Mouse (Mus musculus) small intestine, adult 2 months (tissue): ENCODE measurements at regions not wholly inside any gene's neighbourhood (a gene's known extent, or its start where the extent isn't known, plus 50 kb on each side); places are given as distances from the start of the nearest gene placed in this dataset.

Source experiments
- H3K27ac ChIP-seq: fragments of 200-500 bp; 2 replicates; pipeline ENCODE4 v1.5.1; 2012; ENCODE audit warnings: low read depth, low read length, control low read depth, inconsistent platforms; ENCODE audit not compliant: insufficient read depth
- H3K27me3 ChIP-seq: fragments of 200-500 bp; 2 replicates; pipeline ENCODE4 v1.6.1; 2012; ENCODE audit warnings: mild to moderate bottlenecking, moderate library complexity, low read length, inconsistent platforms; ENCODE audit not compliant: control insufficient read depth, insufficient read depth
- H3K36me3 ChIP-seq: fragments of 200-500 bp; 2 replicates; pipeline ENCODE4 v1.6.1; 2012; ENCODE audit warnings: mild to moderate bottlenecking, low read length, control low read depth, inconsistent platforms; ENCODE audit not compliant: control insufficient read depth, insufficient read depth
- H3K4me1 ChIP-seq: fragments of 200-500 bp; 2 replicates; pipeline ENCODE4 v1.6.1; 2012; ENCODE audit warnings: low read length, inconsistent platforms, mixed read lengths; ENCODE audit not compliant: control insufficient read depth, insufficient read depth, insufficient read length
- H3K4me3 ChIP-seq: fragments of 200-500 bp; 2 replicates; pipeline ENCODE4 v1.5.1; 2012; ENCODE audit warnings: low read depth, mild to moderate bottlenecking, control low read depth, inconsistent platforms, low read length, moderate library complexity
- CTCF ChIP-seq: fragments of 200-500 bp; IDR thresholded peaks from 2 replicates; pipeline ENCODE4 v1.5.1; 2012; ENCODE audit warnings: low read depth, mild to moderate bottlenecking, control low read depth, inconsistent platforms, low read length, moderate library complexity, mixed read lengths; ENCODE audit not compliant: insufficient replicate concordance, insufficient read length; ENCODE audit errors: extremely low read depth
- POLR2A ChIP-seq: fragments of 200-500 bp; IDR thresholded peaks from 2 replicates; pipeline ENCODE4 v1.6.1; 2012; ENCODE audit warnings: low read depth, mild to moderate bottlenecking, control low read depth, inconsistent platforms, low read length, moderate library complexity
- WGBS: fragments of 180-500 bp; shearing (Covaris S2); methylation state at CpG from one replicate; pipeline ENCODE4 v1.1.7; 2018; 5-methylcytosine and 5-hydroxymethylcytosine counted together

DNA sequence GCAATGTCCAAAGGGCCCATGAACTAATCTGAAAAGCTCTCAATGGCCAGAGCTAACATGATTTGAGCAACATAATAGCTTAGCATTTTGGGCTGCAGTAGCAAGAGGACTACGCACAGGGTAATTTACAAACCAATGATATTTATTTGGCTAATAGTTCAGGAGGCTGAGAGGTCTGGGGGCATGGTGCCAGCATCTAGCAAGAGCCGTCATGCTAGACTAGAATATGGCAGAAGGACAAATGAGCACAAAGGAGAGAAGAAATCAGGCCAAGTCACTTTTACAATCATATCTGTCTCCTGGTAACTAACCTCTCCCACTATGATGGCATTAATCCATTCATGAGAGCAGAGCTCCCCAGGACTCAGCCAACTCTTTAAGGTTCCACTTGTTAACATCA, 532.6 kb upstream of the Arid1b start:
- 80% methylated on average over 2 of the region's 2 CpGs for WGBS
- Histone ChIP-seq H3K4me1 (no peaks in the 10 kb centered on the region), H3K36me3 (no peaks in the 10 kb centered on the region), H3K4me3 (no peak overlapping the region), H3K27ac (no peak overlapping the region), H3K27me3 (no peaks in the 10 kb centered on the region)
- no peak for TF ChIP-seq POLR2A
- no peak for TF ChIP-seq CTCF

DNA sequence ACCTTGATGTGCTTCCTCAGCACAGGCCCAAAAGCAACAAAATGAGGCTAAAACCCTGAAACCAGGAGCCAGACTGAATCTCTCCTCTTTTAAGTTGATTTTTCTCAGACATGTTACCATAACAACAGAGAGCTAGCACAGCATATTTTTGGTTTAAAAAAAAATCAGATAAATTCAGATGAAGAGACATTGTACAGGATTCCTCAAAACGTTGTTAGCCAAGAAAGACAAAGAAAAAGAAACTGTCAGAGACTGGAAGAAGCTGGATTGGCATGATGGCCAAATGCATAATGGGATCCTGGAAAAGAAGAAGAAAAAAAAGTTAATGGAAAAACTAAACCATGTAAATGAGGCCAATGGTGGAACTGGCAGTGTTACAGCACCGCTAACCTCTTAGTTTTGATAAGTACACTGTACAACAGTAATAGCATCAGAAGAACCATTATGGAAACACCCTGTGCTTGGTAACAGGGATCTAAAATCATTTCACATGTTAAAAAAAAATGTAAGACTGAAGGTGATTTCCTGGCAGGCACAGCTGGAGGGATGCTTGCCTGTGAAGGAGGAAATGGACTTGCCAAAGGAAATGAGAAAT, 529.7 kb upstream of the Arid1b start:
- Histone ChIP-seq H3K27me3 (no peaks in the 10 kb centered on the region), H3K36me3 (no peaks in the 10 kb centered on the region), H3K4me3 (no peak overlapping the region), H3K27ac (no peak overlapping the region), H3K4me1 (no peaks in the 10 kb centered on the region)
- WGBS, result 56% methylated on average over 2 of the region's 2 CpGs
- TF ChIP-seq CTCF, result no peak
- TF ChIP-seq POLR2A, result no peak

DNA sequence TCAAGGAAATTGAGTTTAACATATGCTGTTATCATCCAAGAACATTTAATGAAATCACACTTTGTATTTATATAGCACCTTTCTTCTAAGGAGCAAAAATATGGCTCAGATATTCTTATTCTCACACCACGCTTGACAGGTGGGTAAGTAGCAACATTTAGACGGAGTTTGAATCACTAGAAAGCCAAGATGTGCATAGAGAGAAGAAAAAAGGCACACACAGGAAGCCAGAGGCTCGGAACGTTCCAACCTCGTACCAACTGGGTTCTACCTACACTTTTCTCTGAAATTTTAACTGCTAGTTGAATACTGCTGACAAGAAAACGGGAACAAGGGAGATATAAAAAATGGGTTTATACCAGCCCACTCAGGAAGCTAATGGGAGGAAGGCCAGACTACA, 528.4 kb upstream of the Arid1b start:
- Histone ChIP-seq H3K27me3 (no peaks in the 10 kb centered on the region), H3K36me3 (no peaks in the 10 kb centered on the region), H3K4me3 (no peak overlapping the region), H3K4me1 (no peaks in the 10 kb centered on the region), H3K27ac (no peak overlapping the region)
- no peak for TF ChIP-seq CTCF
- TF ChIP-seq POLR2A, result no peak
- WGBS, result 79% methylated on average over 6 of the region's 6 CpGs

DNA sequence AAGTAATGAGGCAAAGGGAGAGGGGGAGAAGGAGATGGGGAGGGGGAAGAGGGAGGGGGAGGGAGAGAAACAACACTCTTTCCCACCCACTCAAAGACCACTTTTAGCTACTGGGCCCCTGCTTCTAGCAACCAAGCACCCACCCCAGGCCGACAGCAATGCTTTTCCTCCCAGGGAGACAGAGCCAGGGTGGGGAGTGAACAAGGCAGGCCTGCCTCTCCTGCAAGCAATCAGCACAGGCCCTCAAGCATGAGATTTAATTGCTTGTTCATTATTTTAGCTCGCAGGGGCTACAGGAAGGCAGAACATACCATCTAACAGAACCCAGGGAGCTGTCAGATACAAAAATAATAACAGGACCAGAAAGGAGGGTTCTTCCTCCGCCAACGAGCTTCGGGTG, 521.7 kb upstream of the Arid1b start:
- Histone ChIP-seq H3K27ac (no peak overlapping the region), H3K36me3 (no peaks in the 10 kb centered on the region), H3K4me3 (no peak overlapping the region), H3K4me1 (no peaks in the 10 kb centered on the region), H3K27me3 (no peaks in the 10 kb centered on the region)
- TF ChIP-seq CTCF (no peak), POLR2A (no peak)
- WGBS, result 73% methylated on average over 5 of the region's 5 CpGs

DNA sequence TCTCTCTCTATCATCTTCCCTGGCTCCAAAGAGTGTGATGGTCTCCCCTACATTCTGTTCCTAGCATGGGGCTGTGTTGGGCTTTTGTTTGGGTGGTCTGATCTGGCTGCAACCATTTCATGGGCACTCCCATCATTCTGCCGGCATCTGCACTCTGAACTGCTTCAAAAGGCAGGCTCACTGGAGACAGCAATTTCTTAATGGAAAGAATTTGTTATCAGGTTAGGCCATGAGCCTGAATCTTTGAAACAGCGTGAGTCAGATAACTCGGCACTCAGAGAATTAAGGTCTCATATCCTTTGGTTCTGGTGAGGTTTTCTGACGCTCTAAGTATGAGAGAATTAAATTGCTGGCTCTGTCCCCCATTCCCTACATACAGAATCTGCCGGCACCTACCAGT, 519.8 kb upstream of the Arid1b start:
- no peaks in the 10 kb centered on the region for H3K36me3 ChIP-seq

DNA sequence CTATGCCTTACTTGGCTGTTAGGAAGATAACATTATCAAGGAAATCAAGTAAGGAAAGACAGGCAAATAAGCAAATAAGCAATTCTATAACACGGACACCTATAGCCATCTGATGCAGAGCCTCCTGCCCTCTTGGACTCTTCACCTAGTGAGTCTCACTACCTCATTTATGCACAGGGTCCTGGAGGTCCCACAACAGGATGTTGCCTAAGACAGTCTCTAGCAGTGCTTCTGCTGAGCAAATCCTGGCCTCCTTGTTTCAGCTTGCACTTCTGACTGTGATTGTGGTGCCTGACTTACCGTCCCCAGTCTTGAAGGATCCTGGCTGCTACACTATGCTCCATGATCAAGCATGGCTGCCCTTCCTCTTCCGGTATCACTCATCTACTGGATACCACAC, 518.5 kb upstream of the Arid1b start:
- H3K36me3 ChIP-seq, result no peaks in the 10 kb centered on the region
- H3K4me3 ChIP-seq, result no peak overlapping the region
- H3K4me1 ChIP-seq, result no peaks in the 10 kb centered on the region
- TF ChIP-seq POLR2A, result no peak
- TF ChIP-seq CTCF, result no peak
- WGBS, result 81% methylated on average over 3 of the region's 3 CpGs
- no peaks in the 10 kb centered on the region for H3K27me3 ChIP-seq
- no peak overlapping the region for H3K27ac ChIP-seq

More for the DNA sequence above, 519.8 kb upstream of the Arid1b start:
- no peak overlapping the region for H3K4me3 ChIP-seq
- TF ChIP-seq CTCF, result no peak
- no peak for TF ChIP-seq POLR2A
- no peaks in the 10 kb centered on the region for H3K27me3 ChIP-seq
- no peaks in the 10 kb centered on the region for H3K4me1 ChIP-seq
- 76% methylated on average over 5 of the region's 5 CpGs for WGBS
- H3K27ac ChIP-seq, result no peak overlapping the region

DNA sequence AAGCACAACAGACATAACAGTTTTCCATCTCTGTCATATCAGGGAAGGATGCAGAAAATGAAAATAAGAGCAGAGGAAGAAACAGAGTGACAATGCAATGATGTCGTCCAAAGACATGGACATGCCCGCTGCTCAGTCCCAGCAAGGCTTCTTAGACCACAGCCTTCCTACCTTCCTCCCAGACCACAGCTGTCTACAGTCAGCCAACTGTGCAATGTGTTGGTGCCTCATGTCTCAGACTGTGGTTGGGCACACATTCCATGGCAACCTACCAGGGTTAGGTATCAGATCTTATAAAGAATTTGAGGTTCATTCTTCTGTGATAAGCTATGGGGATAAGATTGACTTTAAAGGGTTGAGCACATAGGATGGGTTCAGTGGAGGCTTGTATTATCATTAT, 499.7 kb upstream of the Arid1b start:
- H3K27ac ChIP-seq, result no peak overlapping the region
- H3K27me3 ChIP-seq, result no peaks in the 10 kb centered on the region
- 95% methylated on average over 2 of the region's 2 CpGs for WGBS
- no peaks in the 10 kb centered on the region for H3K36me3 ChIP-seq
- TF ChIP-seq POLR2A (no peak), CTCF (no peak)
- no peaks in the 10 kb centered on the region for H3K4me1 ChIP-seq
- H3K4me3 ChIP-seq, result no peak overlapping the region

DNA sequence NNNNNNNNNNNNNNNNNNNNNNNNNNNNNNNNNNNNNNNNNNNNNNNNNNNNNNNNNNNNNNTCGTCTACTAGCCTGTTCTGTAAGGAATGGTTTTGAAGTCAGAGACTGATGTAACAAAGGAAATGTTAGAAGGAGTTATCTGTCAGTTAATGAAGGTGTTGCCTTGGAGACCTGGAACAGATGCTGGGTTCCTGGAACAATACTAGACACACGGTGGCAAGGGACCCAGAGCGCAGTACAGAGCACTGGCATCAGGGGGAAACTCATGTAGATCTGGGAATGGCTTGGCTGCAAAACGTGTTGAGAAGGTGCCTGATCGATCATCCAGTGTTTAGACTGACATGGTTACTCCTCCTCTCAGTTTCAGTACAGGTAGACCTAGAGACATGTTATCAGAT, 493.6 kb upstream of the Arid1b start:
- no peaks in the 10 kb centered on the region for H3K36me3 ChIP-seq
- H3K27ac ChIP-seq, result no peak overlapping the region
- no peak for TF ChIP-seq CTCF
- no peak for TF ChIP-seq POLR2A
- H3K27me3 ChIP-seq, result no peaks in the 10 kb centered on the region
- H3K4me3 ChIP-seq, result no peak overlapping the region
- 72% methylated on average over 5 of the region's 5 CpGs for WGBS
- H3K4me1 ChIP-seq, result no peaks in the 10 kb centered on the region
